Comparison of ENCODE assay signal across 16 mouse cellular contexts in the genomic region with DNA sequence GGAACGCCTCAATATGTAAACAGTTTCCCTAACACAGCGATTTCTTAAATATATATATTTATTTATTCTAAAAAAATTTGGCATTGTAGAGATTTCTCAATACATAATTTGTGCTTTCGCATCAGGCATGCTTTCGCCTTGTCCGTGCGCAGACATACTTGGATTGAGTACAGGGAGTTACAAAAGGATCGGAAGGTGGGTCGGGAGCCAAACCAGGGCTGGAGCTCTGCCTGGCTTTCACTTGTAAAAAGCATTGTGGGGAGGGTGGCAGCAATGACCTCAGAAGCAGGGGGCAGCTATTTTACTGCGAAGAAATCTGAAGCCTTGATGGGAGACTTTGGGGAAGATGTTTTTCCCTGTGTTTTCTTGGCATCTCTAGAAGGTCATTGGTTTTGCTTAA.
A peak's percentile ranks its signal among the peaks of the same experiment; 100 is the strongest.
DNase-seq lines count a peak whose midpoint lies in the region; ATAC-seq and TF ChIP-seq lines count a peak whose summit lies in the region.
"Had no signal": no experiment of that assay in that cellular context is flagged by ENCODE, and none has a peak within 500 bp of the region (broad histone marks: within the 10 kb centered on the region; RNA-seq: fewer than 3 reads in every experiment).

No protein-coding gene starts in this region.

- no peak overlapping the region for H3K9ac ChIP-seq in heart, adult 2 months (ENCODE audit: low read depth, low read length)
- H3K9ac ChIP-seq in lung, postnatal 0 days (replicated peaks; ENCODE audit: low read depth): no peak overlapping the region
- H3K9ac ChIP-seq: hindbrain, embryonic 15.5 days; neural tube, embryonic 12.5 days had no signal

- no peaks in the 10 kb centered on the region for H3K36me3 ChIP-seq in heart, adult 2 months (ENCODE audit: control insufficient read depth, insufficient read depth, low read length)
- no peaks in the 10 kb centered on the region for H3K36me3 ChIP-seq in lung, postnatal 0 days (ENCODE audit: insufficient read depth, low read length)
- H3K36me3 ChIP-seq: forebrain, embryonic 10.5 days; hindbrain, embryonic 15.5 days; neural tube, embryonic 12.5 days had no signal

- intact Hi-C loops in heart, adult 2 months (cut with DNase I): no loop called here
- intact Hi-C loops in heart, postnatal 25 days (cut with DNase I): no loop called here

- peak; percentile 51 for ATAC-seq in lung, postnatal 0 days
- no peak for ATAC-seq in granulocyte monocyte progenitor cell, adult 5-6 weeks (replicated peaks; ENCODE audit: poor library complexity, severe bottlenecking)
- ATAC-seq: CD4-positive, CD25-positive, alpha-beta regulatory T cell, adult 4 months had no signal

- H3K27me3 ChIP-seq in heart, adult 2 months (ENCODE audit: control insufficient read depth, insufficient read depth, low read length): no peaks in the 10 kb centered on the region
- no peaks in the 10 kb centered on the region for H3K27me3 ChIP-seq in lung, postnatal 0 days (replicated peaks; ENCODE audit: insufficient read depth, low read length)
- H3K27me3 ChIP-seq: hindbrain, embryonic 15.5 days; neural tube, embryonic 12.5 days had no signal

- 53% methylated on average over 9 of the region's 9 CpGs for WGBS in heart, adult 2 months
- 51% methylated on average over 9 of the region's 9 CpGs for WGBS in lung, postnatal 0 days

- TF ChIP-seq CTCF in heart, adult 2 months (IDR thresholded peaks at IDR 0.05): no peak
- TF ChIP-seq CTCF in lung, postnatal 0 days (IDR thresholded peaks at IDR 0.05): no peak

- 0 out of 2 replicates have a peak, but pooled peaks have one; percentile 53 for TF ChIP-seq EP300 in heart, adult 2 months (IDR thresholded peaks at IDR 0.05; ENCODE audit: insufficient read depth, low read depth, low read length)
- TF ChIP-seq EP300 in lung, postnatal 0 days (IDR thresholded peaks at IDR 0.05): no peak

- H3K27ac ChIP-seq in heart, adult 2 months: peak overlapping the region; percentile 68
- H3K27ac ChIP-seq in lung, postnatal 0 days (ENCODE audit: low read length): no peak overlapping the region
- H3K27ac ChIP-seq: forebrain, embryonic 10.5 days; hindbrain, embryonic 15.5 days; neural tube, embryonic 12.5 days had no signal

- no peaks in the 10 kb centered on the region for H3K79me2 ChIP-seq in heart, adult 2 months (replicated peaks; ENCODE audit: control insufficient read depth, insufficient read depth, low read length)

- TF ChIP-seq POLR2A in heart, adult 2 months (IDR thresholded peaks at IDR 0.05; ENCODE audit: insufficient read depth, low read depth, low read length): no peak

- DNase-seq in heart, adult 2 months: peak; percentile 48 to 70
- no peak for DNase-seq in heart, postnatal 25 days (ENCODE audit: low spot score)
- peak; percentile 23 for DNase-seq in adrenal gland, postnatal 25 days
- DNase-seq in cerebellum, postnatal 14 days: peak; percentile 84
- peak; percentile 77 for DNase-seq in lung, postnatal 0 days (ENCODE audit: low spot score)
- DNase-seq in c-Kit-positive CD71-positive TER-119-positive erythroid progenitor cells, embryonic 14.5 days (ENCODE audit: low spot score): no peak
- DNase-seq in kidney, postnatal 14 days: no peak
- DNase-seq: liver; right cerebral cortex, postnatal 4 days; thymus, adult 18-20 months had no signal

- peaks cover 3% of the 10 kb centered on the region for H3K4me1 ChIP-seq in heart, adult 2 months (ENCODE audit: control insufficient read depth, insufficient read depth, low read length)
- H3K4me1 ChIP-seq in lung, postnatal 0 days (ENCODE audit: insufficient read depth, low read depth, low read length): peaks cover 7% of the 10 kb centered on the region; the same call in 1 of the 2 replicates

- no peak overlapping the region for H3K4me2 ChIP-seq in lung, postnatal 0 days (replicated peaks; ENCODE audit: low read depth, low read length)
- H3K4me2 ChIP-seq: hindbrain, embryonic 15.5 days; neural tube, embryonic 12.5 days had no signal

- no peak overlapping the region for H3K4me3 ChIP-seq in heart, adult 2 months
- no peak overlapping the region for H3K4me3 ChIP-seq in lung, postnatal 0 days (ENCODE audit: low read depth, low read length)
- H3K4me3 ChIP-seq: forebrain, embryonic 10.5 days; hindbrain, embryonic 15.5 days; neural tube, embryonic 12.5 days had no signal

- no peaks in the 10 kb centered on the region for H3K9me3 ChIP-seq in lung, postnatal 0 days (ENCODE audit: low read length)
- H3K9me3 ChIP-seq: forebrain, embryonic 10.5 days; hindbrain, embryonic 15.5 days; megakaryocyte, embryonic 14.5 days; neural tube, embryonic 12.5 days had no signal

Comparison
In these comparisons a context has a peak if more than half of its experiments do, and no peak if none do; other contexts are left out.
1. DNase-seq: peak in heart, adult 2 months (2 of 2), adrenal gland, postnatal 25 days (single experiment), cerebellum, postnatal 14 days (2 of 2) and lung, postnatal 0 days (single experiment); none in heart, postnatal 25 days (single experiment), c-Kit-positive CD71-positive TER-119-positive erythroid progenitor cells, embryonic 14.5 days (single experiment) and kidney, postnatal 14 days (single experiment).